Mouse (Mus musculus) layer of hippocampus, adult 18-20 months (tissue): ENCODE measurements at regions not wholly inside any gene's neighbourhood (a gene's known extent, or its start where the extent isn't known, plus 50 kb on each side); places are given as distances from the start of the nearest gene placed in this dataset.
A peak's percentile ranks its signal among the peaks of the same experiment; 100 is the strongest.

Experiments used
- DNase-seq, 2 experiments: peaks; one replicate each; pipeline ENCODE4 v3.0.0; 2022; ENCODE audit warnings: low spot score in 2 of 2

DNA sequence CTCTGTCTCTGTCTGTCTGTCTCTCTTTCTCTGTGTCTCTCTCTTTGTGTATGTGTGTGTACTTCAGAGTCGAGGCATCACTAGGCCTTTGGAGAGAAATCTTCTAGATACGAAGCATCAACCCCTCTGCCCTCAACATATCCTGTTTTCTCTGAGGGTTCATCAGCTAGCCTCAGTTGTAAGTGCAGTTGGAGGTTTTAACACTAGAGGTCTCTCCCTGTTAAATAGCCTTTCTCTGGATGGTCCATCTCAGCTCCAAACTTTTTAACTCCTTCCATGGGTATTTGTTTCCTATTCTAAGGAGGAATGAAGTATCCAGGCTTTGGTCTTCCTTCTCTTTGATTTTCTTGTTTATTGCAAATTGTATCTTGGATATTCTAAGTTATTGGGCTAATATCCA lies 147.8 kb upstream of the Defb41 start:
- DNase-seq, result peak in 1 of 2 experiments; percentile 5

DNA sequence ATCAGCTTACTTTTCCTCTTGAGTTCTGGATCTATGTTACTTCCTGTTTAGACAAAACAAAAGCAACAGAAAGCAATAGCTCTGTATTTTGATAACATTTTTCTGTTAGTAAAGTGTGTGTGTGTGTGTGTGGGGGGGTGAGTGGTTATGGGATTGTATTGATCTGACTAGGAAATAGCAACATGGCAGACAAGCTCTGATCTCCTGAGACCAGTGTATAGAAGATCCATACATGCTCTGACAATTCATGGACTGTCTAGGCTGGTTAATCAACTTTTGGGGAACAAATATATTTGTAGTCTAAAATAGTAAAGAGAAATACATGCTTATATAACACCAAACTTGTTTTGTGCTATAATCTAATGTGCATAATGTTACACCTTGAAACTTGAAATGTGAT lies 124.7 kb upstream of the Defb41 start:
- DNase-seq, result no peak

DNA sequence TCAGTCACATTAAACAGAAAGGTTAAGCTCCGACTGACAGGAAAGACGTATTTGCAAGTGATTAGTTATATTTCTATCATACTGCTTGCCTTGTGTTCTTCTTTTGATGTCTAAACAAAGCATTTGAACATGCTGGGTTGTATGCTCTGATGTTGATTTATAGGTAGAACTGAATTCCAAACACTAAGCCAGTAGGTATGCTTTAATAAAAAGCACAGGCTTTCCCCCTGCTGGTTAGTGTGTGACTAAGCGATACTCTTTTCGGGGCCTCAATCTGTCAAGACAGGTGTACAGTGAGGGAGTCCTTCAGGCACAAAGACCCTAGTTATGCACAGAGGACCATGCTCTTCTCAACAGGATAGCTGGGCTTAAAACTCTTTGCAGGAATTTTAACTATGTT lies 119.1 kb upstream of the Defb41 start:
- DNase-seq, result no peak

DNA sequence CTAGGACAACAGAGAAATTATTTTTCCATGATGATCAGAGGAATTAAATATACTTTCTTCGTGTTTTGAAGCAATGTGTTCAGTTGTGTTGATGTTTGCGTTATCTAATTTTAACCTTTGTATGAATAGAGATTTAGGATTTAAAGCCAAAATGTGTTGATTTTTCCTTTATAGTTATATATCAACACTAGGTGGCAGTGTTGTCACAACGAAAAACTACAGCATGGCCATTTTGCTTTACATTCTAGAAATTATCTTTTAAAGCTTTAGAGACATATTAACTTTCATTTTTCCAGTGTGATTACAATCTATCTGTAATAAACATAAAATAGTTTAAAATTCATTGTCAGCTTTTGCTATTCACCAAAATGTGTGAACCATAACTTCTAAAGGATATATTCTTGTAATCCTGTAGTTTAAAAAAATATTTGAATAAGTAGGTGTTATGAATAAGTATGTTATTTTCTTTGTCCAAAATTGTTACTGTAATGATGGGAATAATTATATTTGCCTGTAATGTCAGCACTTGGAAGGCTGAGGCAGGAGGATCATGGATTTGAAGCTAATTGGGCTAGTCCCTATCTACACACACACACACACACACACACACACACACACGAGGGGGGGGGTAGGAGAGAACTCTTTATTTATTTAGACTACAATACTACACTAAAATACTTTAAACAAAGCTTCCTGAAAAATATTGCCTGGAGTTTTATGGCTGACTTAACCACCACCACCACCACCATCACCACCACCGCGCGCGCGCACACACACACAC lies 95.2 kb upstream of the Defb41 start:
- peak in 1 of 2 experiments; percentile 19 for DNase-seq

DNA sequence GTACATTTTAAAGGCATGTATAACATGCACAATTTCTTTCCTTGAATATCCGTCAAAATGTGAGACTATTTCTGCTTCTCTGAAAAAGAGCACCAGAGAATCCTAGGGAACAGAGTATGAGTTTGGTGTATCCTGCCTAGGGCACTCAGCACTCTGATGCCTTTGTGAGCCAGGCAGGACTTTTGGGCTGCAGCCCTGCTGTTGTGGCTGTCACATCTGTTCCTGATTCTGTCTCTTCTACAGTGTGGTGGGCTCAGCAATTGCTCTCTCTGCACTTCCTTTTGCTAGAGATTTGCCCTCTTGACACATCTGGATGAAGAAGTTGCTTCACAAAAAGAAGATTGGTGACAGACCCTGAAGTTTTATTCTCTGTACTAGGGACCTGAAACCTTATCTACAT lies 73.9 kb upstream of the Defb41 start:
- DNase-seq, result no peak
